Mouse (Mus musculus) macrophage (primary cell): Measurements from ENCODE around the gene Tfpi. TPM values are rescaled to one million over a fixed set of nuclear protein-coding genes. Genes with fewer than 3 reads are reported as not detected.
"Not testable (repeated sequence)": the region's sequence is repeated elsewhere in the genome, so short reads cannot be mapped to it uniquely, and the experiment has no call there.

Experiments used
- H3K27ac ChIP-seq: fragments of 350-480 bp; formaldehyde crosslinking; 2 replicates; pipeline ENCODE4 v1.9.0; 2021
- H3K36me3 ChIP-seq: fragments of 350-480 bp; formaldehyde crosslinking; 2 replicates; pipeline ENCODE4 v1.9.0; 2021; ENCODE audit errors: inconsistent target
- H3K4me3 ChIP-seq: fragments of 350-480 bp; formaldehyde crosslinking; 2 replicates; pipeline ENCODE4 v1.9.0; 2021; ENCODE audit errors: inconsistent target
- H3K79me2 ChIP-seq: fragments of 350-480 bp; formaldehyde crosslinking; 2 replicates; pipeline ENCODE4 v1.9.0; 2021; ENCODE audit errors: inconsistent target
- WGBS: methylation state at CpG from one replicate; pipeline ENCODE4 v1.1.7; 2026; ENCODE audit warnings: inconsistent platforms; ENCODE audit not compliant: missing documents; 5-methylcytosine and 5-hydroxymethylcytosine counted together
- polyA plus RNA-seq: library from polyadenylated mRNA; stranded (reverse); fragments of 250-400 nt; gene quantifications from 3 replicates; pipeline ENCODE4 v1.2.4, GENCODE M21; 2018; ENCODE audit warnings: inconsistent platforms
- total RNA-seq, 78 experiments: library from RNA; depleted of rRNA; stranded (reverse); fragments of 250-400 nt; gene quantifications; 1 replicate in 9 of 78; 2 replicates in 24 of 78; 3 replicates in 43 of 78; 4 replicates in 2 of 78; pipeline ENCODE4 v1.2.4; 2018; ENCODE audit warnings: inconsistent platforms in 56 of 78

The Tfpi gene
- total RNA-seq (2018; cell fraction: chromatin; rRNA removed): 10 to 100 TPM in 21 of 26 experiments, 1 to 10 TPM in 5; 5.7 to 25.7 (median 18.0) TPM
- 10 to 100 TPM; 10.6 to 26.2 (median 17.2) TPM for total RNA-seq (2018; cell fraction: cytosol; rRNA removed)
- total RNA-seq (2018; cell fraction: nucleus; rRNA removed): 10 to 100 TPM in 25 of 26 experiments, 1 to 10 TPM in 1; 7.3 to 40.9 (median 21.0) TPM
- 22.0 to 44.0 TPM (median 22.4 TPM) in 3 replicates for polyA plus RNA-seq

- peak within 1 kb of the TSS; percentile 25 for H3K4me3 ChIP-seq
- no peaks in the 10 kb centered on the region for H3K36me3 ChIP-seq
- 37% methylated on average over 4 of the region's 4 CpGs for WGBS
- no peak within 1 kb of the TSS for H3K27ac ChIP-seq
- H3K79me2 ChIP-seq: no peaks in the 10 kb centered on the region
Measured at GRCm38 (mm10) chr2:84476577-84476976, at the start of gene Tfpi. Gene Tfpi (minus strand): TSS chr2:84476775.

GRCm38 (mm10) chr2:84526221-84526620, 49.6 kb upstream of the Tfpi start:
- Histone ChIP-seq H3K36me3 (no peaks in the 10 kb centered on the region), H3K4me3 (no peak overlapping the region), H3K79me2 (peaks cover 68% of the 10 kb centered on the region; the same call in 1 of the 2 replicates), H3K27ac (no peak overlapping the region)
- 87% methylated on average over 7 of the region's 7 CpGs for WGBS

GRCm38 (mm10) chr2:84525806-84526205, 49.2 kb upstream of the Tfpi start:
- no peak overlapping the region for H3K4me3 ChIP-seq
- H3K36me3 ChIP-seq: no peaks in the 10 kb centered on the region
- no peak overlapping the region for H3K27ac ChIP-seq
- peaks cover 68% of the 10 kb centered on the region; the same call in 1 of the 2 replicates for H3K79me2 ChIP-seq
- WGBS: 95% methylated on average over 6 of the region's 6 CpGs

- H3K27ac ChIP-seq: peak overlapping the region; percentile 78; the same call in 1 of the 2 replicates
- WGBS: 95% methylated on average over 5 of the region's 5 CpGs
- no peak overlapping the region for H3K4me3 ChIP-seq
- peaks cover 66% of the 10 kb centered on the region; the same call in 1 of the 2 replicates for H3K79me2 ChIP-seq
- peaks cover under 1% of the 10 kb centered on the region; the same call in 1 of the 2 replicates for H3K36me3 ChIP-seq
Measured at GRCm38 (mm10) chr2:84525047-84525446, 48.5 kb upstream of the Tfpi start.

GRCm38 (mm10) chr2:84523994-84524393, 47.4 kb upstream of the Tfpi start:
- H3K4me3 ChIP-seq: no peak overlapping the region
- H3K36me3 ChIP-seq: peaks cover 9% of the 10 kb centered on the region; the same call in 1 of the 2 replicates
- WGBS: 7% methylated on average over 5 of the region's 6 CpGs
- H3K27ac ChIP-seq: peak overlapping the region; percentile 78
- H3K79me2 ChIP-seq: peaks cover 63% of the 10 kb centered on the region; the same call in 1 of the 2 replicates

GRCm38 (mm10) chr2:84523103-84523865, 46.7 kb upstream of the Tfpi start:
- 45% methylated on average over 6 of the region's 6 CpGs for WGBS
- Histone ChIP-seq H3K79me2 (peaks cover 56% of the 10 kb centered on the region; the same call in 1 of the 2 replicates), H3K27ac (peak overlapping the region; percentile 78), H3K4me3 (no peak overlapping the region), H3K36me3 (peaks cover 9% of the 10 kb centered on the region; the same call in 1 of the 2 replicates)

- no peak overlapping the region for H3K4me3 ChIP-seq
- peaks cover 19% of the 10 kb centered on the region; the same call in 1 of the 2 replicates for H3K79me2 ChIP-seq
- H3K27ac ChIP-seq: no peak overlapping the region
- H3K36me3 ChIP-seq: peaks cover 25% of the 10 kb centered on the region; the same call in 1 of the 2 replicates
- 89% methylated on average over 12 of the region's 12 CpGs for WGBS
Measured at GRCm38 (mm10) chr2:84519514-84520067, 43.0 kb upstream of the Tfpi start.

GRCm38 (mm10) chr2:84518767-84519166, 42.2 kb upstream of the Tfpi start:
- H3K27ac ChIP-seq: no peak overlapping the region
- H3K79me2 ChIP-seq: peaks cover 17% of the 10 kb centered on the region; the same call in 1 of the 2 replicates
- peaks cover 28% of the 10 kb centered on the region; the same call in 1 of the 2 replicates for H3K36me3 ChIP-seq
- 92% methylated on average over 5 of the region's 5 CpGs for WGBS
- H3K4me3 ChIP-seq: no peak overlapping the region

- H3K27ac ChIP-seq: no peak overlapping the region
- H3K79me2 ChIP-seq: no peaks in the 10 kb centered on the region; the same call in 1 of the 2 replicates
- 90% methylated on average over 2 of the region's 3 CpGs for WGBS
- no peak overlapping the region for H3K4me3 ChIP-seq
- peaks cover 19% of the 10 kb centered on the region; the same call in 1 of the 2 replicates for H3K36me3 ChIP-seq
Measured at GRCm38 (mm10) chr2:84513281-84513680, 36.7 kb upstream of the Tfpi start.

GRCm38 (mm10) chr2:84511508-84511907, 34.9 kb upstream of the Tfpi start:
- 62% methylated on average over 2 of the region's 2 CpGs for WGBS
- Histone ChIP-seq H3K79me2 (no peaks in the 10 kb centered on the region; the same call in 1 of the 2 replicates), H3K36me3 (peaks cover 9% of the 10 kb centered on the region; the same call in 1 of the 2 replicates), H3K27ac (no peak overlapping the region), H3K4me3 (no peak overlapping the region)

GRCm38 (mm10) chr2:84511036-84511435, 34.5 kb upstream of the Tfpi start:
- Histone ChIP-seq H3K36me3 (peaks cover 9% of the 10 kb centered on the region; the same call in 1 of the 2 replicates), H3K79me2 (no peaks in the 10 kb centered on the region; the same call in 1 of the 2 replicates), H3K4me3 (no peak overlapping the region), H3K27ac (no peak overlapping the region)
- WGBS: 100% methylated on average over 4 of the region's 4 CpGs

GRCm38 (mm10) chr2:84504954-84505394, 28.4 kb upstream of the Tfpi start:
- peak overlapping the region; percentile 86 for H3K27ac ChIP-seq
- not testable (repeated sequence) for H3K4me3 ChIP-seq

GRCm38 (mm10) chr2:84504285-84504684, 27.7 kb upstream of the Tfpi start:
- H3K79me2 ChIP-seq: no peaks in the 10 kb centered on the region
- peak overlapping the region; percentile 86 for H3K27ac ChIP-seq
- 15% methylated on average over 4 of the region's 4 CpGs for WGBS
- no peak overlapping the region for H3K4me3 ChIP-seq
- H3K36me3 ChIP-seq: 0 out of 2 replicates have a peak, but pooled peaks cover 6% of the 10 kb centered on the region

More at GRCm38 (mm10) chr2:84504954-84505394, 28.4 kb upstream of the Tfpi start:
- H3K79me2 ChIP-seq, H3K36me3 ChIP-seq: not testable (repeated sequence)
- 91% methylated on average over 1 of the region's 11 CpGs for WGBS

GRCm38 (mm10) chr2:84498921-84499320, 22.3 kb upstream of the Tfpi start:
- Histone ChIP-seq H3K4me3 (no peak overlapping the region), H3K79me2 (no peaks in the 10 kb centered on the region), H3K36me3 (0 out of 2 replicates have a peak, but pooled peaks cover 6% of the 10 kb centered on the region), H3K27ac (no peak overlapping the region)
- WGBS: 47% methylated on average over 3 of the region's 3 CpGs
